Mouse (Mus musculus) liver, adult 2 months (tissue): ENCODE measurements at regions not wholly inside any gene's neighbourhood (a gene's known extent, or its start where the extent isn't known, plus 50 kb on each side); places are given as distances from the start of the nearest gene placed in this dataset.

Experiments used
- DNase-seq: peaks from one replicate; pipeline ENCODE4 v3.0.0-alpha.2; 2011; ENCODE audit warnings: low read depth, low spot score; ENCODE audit errors: extremely low read depth
- H3K27ac ChIP-seq: fragments of 200-500 bp; replicated peaks from 2 replicates; pipeline ENCODE4 v1.5.1; 2012; ENCODE audit warnings: low read depth, mild to moderate bottlenecking, control low read depth, inconsistent platforms, low read length; ENCODE audit not compliant: insufficient read depth
- H3K27me3 ChIP-seq: fragments of 200-500 bp; 2 replicates; pipeline ENCODE4 v1.6.1; 2012; ENCODE audit warnings: mild to moderate bottlenecking, moderate library complexity, low read length, inconsistent platforms; ENCODE audit not compliant: control insufficient read depth, insufficient read depth
- H3K36me3 ChIP-seq: fragments of 200-500 bp; 2 replicates; pipeline ENCODE4 v1.6.1; 2012; ENCODE audit warnings: low read length, inconsistent platforms; ENCODE audit not compliant: control insufficient read depth, insufficient read depth
- H3K4me1 ChIP-seq: fragments of 200-500 bp; 2 replicates; pipeline ENCODE4 v1.6.1; 2011; ENCODE audit warnings: low read length; ENCODE audit not compliant: control insufficient read depth, insufficient read depth
- H3K4me3 ChIP-seq: fragments of 200-500 bp; 2 replicates; pipeline ENCODE4 v1.5.1; 2011; ENCODE audit warnings: low read depth, mild to moderate bottlenecking, control low read depth, low read length, moderate library complexity; ENCODE audit not compliant: insufficient read depth
- H3K79me2 ChIP-seq: fragments of 200-500 bp; 2 replicates; pipeline ENCODE4 v1.6.1; 2012; ENCODE audit warnings: inconsistent platforms, mild to moderate bottlenecking, low read length, moderate library complexity; ENCODE audit not compliant: control insufficient read depth, insufficient read depth
- H3K9ac ChIP-seq: fragments of 200-500 bp; 2 replicates; pipeline ENCODE4 v1.6.1; 2012; ENCODE audit warnings: low read depth, mild to moderate bottlenecking, control low read depth, inconsistent platforms, low read length
- CTCF ChIP-seq: fragments of 200-500 bp; IDR thresholded peaks from 2 replicates; pipeline ENCODE4 v1.5.1; 2011; ENCODE audit warnings: low read depth, low read length, control low read depth
- POLR2A ChIP-seq: fragments of 200-500 bp; IDR thresholded peaks from 2 replicates; pipeline ENCODE4 v1.6.1; 2011; ENCODE audit warnings: low read length, control low read depth; ENCODE audit not compliant: insufficient read depth; ENCODE audit errors: extremely low read depth
- WGBS: fragments of 180-500 bp; shearing (Covaris S2); methylation state at CpG from one replicate; pipeline ENCODE4 v1.1.7; 2018; 5-methylcytosine and 5-hydroxymethylcytosine counted together

GRCm38 (mm10) chr14:60531766-60532165 lies 102.0 kb upstream of the Spata13 start:
- H3K79me2 ChIP-seq = no peaks in the 10 kb centered on the region
- peak; percentile 13 for DNase-seq
- no peak overlapping the region for H3K27ac ChIP-seq
- H3K36me3 ChIP-seq = no peaks in the 10 kb centered on the region
- H3K4me3 ChIP-seq = no peak overlapping the region
- no peak overlapping the region for H3K9ac ChIP-seq
- H3K4me1 ChIP-seq = peaks cover 2% of the 10 kb centered on the region
- no peaks in the 10 kb centered on the region for H3K27me3 ChIP-seq
- TF ChIP-seq CTCF (peak; percentile 24; the same call in 1 of the 2 replicates), POLR2A (no peak)

GRCm38 (mm10) chr14:60533452-60534224 lies 100.2 kb upstream of the Spata13 start:
- TF ChIP-seq CTCF = no peak
- no peak for TF ChIP-seq POLR2A
- Histone ChIP-seq H3K9ac (no peak overlapping the region), H3K27ac (no peak overlapping the region), H3K27me3 (no peaks in the 10 kb centered on the region), H3K36me3 (no peaks in the 10 kb centered on the region), H3K4me3 (no peak overlapping the region), H3K79me2 (no peaks in the 10 kb centered on the region), H3K4me1 (peaks cover 2% of the 10 kb centered on the region)
- 74% methylated on average over 23 of the region's 23 CpGs for WGBS
- no peak for DNase-seq

GRCm38 (mm10) chr14:60539040-60539439 lies 94.8 kb upstream of the Spata13 start:
- Histone ChIP-seq H3K27me3 (no peaks in the 10 kb centered on the region), H3K4me3 (no peak overlapping the region), H3K9ac (no peak overlapping the region), H3K36me3 (no peaks in the 10 kb centered on the region), H3K4me1 (peaks cover 3% of the 10 kb centered on the region), H3K27ac (no peak overlapping the region), H3K79me2 (no peaks in the 10 kb centered on the region)
- DNase-seq = no peak
- TF ChIP-seq CTCF (no peak), POLR2A (no peak)
- 89% methylated on average over 2 of the region's 2 CpGs for WGBS

- Histone ChIP-seq H3K9ac (no peak overlapping the region), H3K27ac (no peak overlapping the region), H3K36me3 (no peaks in the 10 kb centered on the region), H3K4me1 (peaks cover 3% of the 10 kb centered on the region), H3K79me2 (no peaks in the 10 kb centered on the region), H3K4me3 (no peak overlapping the region), H3K27me3 (no peaks in the 10 kb centered on the region)
- no peak for DNase-seq
- TF ChIP-seq CTCF (no peak), POLR2A (no peak)
- 58% methylated on average over 4 of the region's 4 CpGs for WGBS
These were observed 93.7 kb upstream of the Spata13 start for GRCm38 (mm10) chr14:60540111-60540510.

GRCm38 (mm10) chr14:60541596-60541995 lies 92.2 kb upstream of the Spata13 start:
- TF ChIP-seq CTCF (no peak), POLR2A (no peak)
- Histone ChIP-seq H3K9ac (no peak overlapping the region), H3K27ac (no peak overlapping the region), H3K4me3 (no peak overlapping the region), H3K36me3 (no peaks in the 10 kb centered on the region), H3K4me1 (peaks cover 3% of the 10 kb centered on the region), H3K79me2 (no peaks in the 10 kb centered on the region), H3K27me3 (no peaks in the 10 kb centered on the region)
- 87% methylated on average over 5 of the region's 5 CpGs for WGBS
- no peak for DNase-seq

GRCm38 (mm10) chr14:60544767-60545166 lies 89.0 kb upstream of the Spata13 start:
- Histone ChIP-seq H3K27ac (no peak overlapping the region), H3K79me2 (no peaks in the 10 kb centered on the region), H3K4me1 (peaks cover 2% of the 10 kb centered on the region), H3K4me3 (no peak overlapping the region), H3K9ac (no peak overlapping the region), H3K36me3 (no peaks in the 10 kb centered on the region), H3K27me3 (no peaks in the 10 kb centered on the region)
- no peak for TF ChIP-seq POLR2A
- DNase-seq = no peak
